Comparison of ENCODE assay signal across 8 mouse cellular contexts in the genomic region with DNA sequence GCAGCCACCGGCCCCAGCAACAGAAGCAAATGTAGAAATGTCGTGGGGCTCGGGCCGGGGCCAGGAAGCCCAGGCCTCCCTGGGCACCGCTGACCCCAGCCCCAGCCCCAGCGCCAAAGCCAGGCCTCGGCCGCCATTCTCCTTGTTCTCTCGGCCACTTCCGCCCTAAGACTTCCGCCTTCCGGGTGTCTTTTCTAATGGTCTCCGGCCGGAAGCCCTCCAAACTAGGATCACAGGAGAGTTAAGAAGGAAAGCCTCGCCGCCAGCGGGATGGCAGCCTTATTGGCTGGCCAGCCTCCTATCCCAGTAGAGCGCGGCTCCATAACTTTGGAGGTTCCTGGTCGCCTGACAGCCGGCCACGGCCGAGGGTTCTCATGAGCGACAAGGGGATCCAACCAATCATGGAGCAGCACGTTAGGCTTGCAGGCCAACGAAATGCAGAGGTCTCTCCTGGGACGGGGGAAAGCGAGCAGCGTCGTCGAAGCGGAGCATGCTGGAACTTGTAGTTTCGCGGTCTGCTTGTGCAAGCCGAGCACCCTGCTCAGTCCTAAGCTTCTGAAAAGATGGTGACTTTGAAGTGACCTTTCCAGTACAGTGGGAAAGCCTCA. TPM values are rescaled to one million over a fixed set of nuclear protein-coding genes. Genes with fewer than 3 reads are reported as not detected.
DNase-seq lines count a peak whose midpoint lies in the region; ATAC-seq and TF ChIP-seq lines count a peak whose summit lies in the region.

A gene (minus strand): TSS at position 331 of the 608 bp plus-strand sequence.

- peak within 1 kb of the TSS; percentile 91 for H3K4me2 ChIP-seq in forebrain, embryonic 13.5 days
- peak within 1 kb of the TSS; percentile 86 for H3K4me2 ChIP-seq in liver, postnatal 0 days (ENCODE audit: low read depth, low read length)
- peak within 1 kb of the TSS; percentile 90 for H3K4me2 ChIP-seq in neural tube, embryonic 14.5 days (ENCODE audit: low read depth, low read length)

- no peaks in the 10 kb centered on the region for H3K4me1 ChIP-seq in ES-Bruce4 (ENCODE audit: control insufficient read depth, insufficient read depth, low read length)
- peaks cover 25% of the 10 kb centered on the region for H3K4me1 ChIP-seq in forebrain, embryonic 13.5 days
- H3K4me1 ChIP-seq in liver, postnatal 0 days (ENCODE audit: insufficient read depth) = peaks cover 20% of the 10 kb centered on the region
- peaks cover 11% of the 10 kb centered on the region for H3K4me1 ChIP-seq in neural tube, embryonic 14.5 days (ENCODE audit: control insufficient read depth, insufficient read depth, low read length)

- peaks cover 7% of the 10 kb centered on the region for H3K36me3 ChIP-seq in ES-Bruce4 (ENCODE audit: control insufficient read depth, insufficient read depth, low read length, poor library complexity, severe bottlenecking)
- H3K36me3 ChIP-seq in forebrain, embryonic 13.5 days (ENCODE audit: poor library complexity, severe bottlenecking) = peaks cover 35% of the 10 kb centered on the region
- H3K36me3 ChIP-seq in liver, postnatal 0 days (replicated peaks; ENCODE audit: insufficient read depth, low read length) = peaks cover 18% of the 10 kb centered on the region
- peaks cover 11% of the 10 kb centered on the region; the same call in 1 of the 2 replicates for H3K36me3 ChIP-seq in neural tube, embryonic 14.5 days (ENCODE audit: control insufficient read depth, insufficient read depth, low read length)

- TF ChIP-seq POLR2A in ES-Bruce4 (IDR thresholded peaks at IDR 0.05; ENCODE audit: insufficient read depth, low read length) = no peak

- DNase-seq in heart, postnatal 10 days = peak; percentile 98 to 99
- DNase-seq in large intestine, adult 2 months (ENCODE audit: low read depth, low spot score) = peak; percentile 100
- peak; percentile 94 for DNase-seq in liver, postnatal 0 days
- DNase-seq in testis, postnatal 10 days (ENCODE audit: low spot score) = peak; percentile 91

- under 1% methylated on average over 35 of the region's 35 CpGs for WGBS in forebrain, embryonic 13.5 days
- under 1% methylated on average over 35 of the region's 35 CpGs for WGBS in large intestine, adult 2 months
- WGBS in liver, postnatal 0 days (ENCODE audit: insufficient replicate concordance) = 0% methylated on average over 35 of the region's 35 CpGs
- WGBS in neural tube, embryonic 14.5 days = under 1% methylated on average over 34 of the region's 35 CpGs

- no peaks in the 10 kb centered on the region for H3K9me3 ChIP-seq in ES-Bruce4 (replicated peaks; ENCODE audit: control insufficient read depth, insufficient read depth, low read length, poor library complexity, severe bottlenecking)
- H3K9me3 ChIP-seq in forebrain, embryonic 13.5 days (replicated peaks) = no peaks in the 10 kb centered on the region
- no peaks in the 10 kb centered on the region for H3K9me3 ChIP-seq in liver, postnatal 0 days (ENCODE audit: low read length)
- H3K9me3 ChIP-seq in neural tube, embryonic 14.5 days (ENCODE audit: control insufficient read depth, low read length) = no peaks in the 10 kb centered on the region

- H3K9ac ChIP-seq in ES-Bruce4 (ENCODE audit: low read depth, poor library complexity, severe bottlenecking) = peak within 1 kb of the TSS; percentile 64
- H3K9ac ChIP-seq in forebrain, embryonic 13.5 days = peak within 1 kb of the TSS; percentile 93
- peak within 1 kb of the TSS; percentile 98 for H3K9ac ChIP-seq in liver, postnatal 0 days (replicated peaks)
- peak within 1 kb of the TSS; percentile 88 for H3K9ac ChIP-seq in neural tube, embryonic 14.5 days (replicated peaks; ENCODE audit: low read depth, low read length)

- ATAC-seq in cerebellum, adult (ENCODE audit: insufficient number of reproducible peaks, low FRiP score, low TSS enrichment) = peak; percentile 99
- ATAC-seq in forebrain, embryonic 13.5 days = peak; percentile 99
- peak; percentile 97 for ATAC-seq in liver, postnatal 0 days
- ATAC-seq in neural tube, embryonic 14.5 days (ENCODE audit: low read depth) = peak; percentile 99

- intact Hi-C loops in heart, postnatal 10 days (cut with DNase I) = no loop called here

- no peak for TF ChIP-seq EP300 in ES-Bruce4 (IDR thresholded peaks at IDR 0.05; ENCODE audit: insufficient read depth, low read depth, low read length)
- peak; percentile 55; the same call in 1 of the 2 replicates for TF ChIP-seq EP300 in liver, postnatal 0 days (IDR thresholded peaks at IDR 0.05; ENCODE audit: low read depth)

- H3K4me3 ChIP-seq in ES-Bruce4 (ENCODE audit: low read depth, low read length) = peak within 1 kb of the TSS; percentile 89
- H3K4me3 ChIP-seq in forebrain, embryonic 13.5 days = peak within 1 kb of the TSS; percentile 98
- peak within 1 kb of the TSS; percentile 99 for H3K4me3 ChIP-seq in liver, postnatal 0 days (ENCODE audit: low read depth, low read length)
- peak within 1 kb of the TSS; percentile 88 for H3K4me3 ChIP-seq in neural tube, embryonic 14.5 days (ENCODE audit: low read depth, low read length)

- no peaks in the 10 kb centered on the region for H3K27me3 ChIP-seq in ES-Bruce4 (ENCODE audit: control insufficient read depth, insufficient read depth, low read length, poor library complexity, severe bottlenecking)
- H3K27me3 ChIP-seq in forebrain, embryonic 13.5 days = peaks cover 12% of the 10 kb centered on the region
- no peaks in the 10 kb centered on the region for H3K27me3 ChIP-seq in liver, postnatal 0 days (ENCODE audit: insufficient read depth, low read length)
- H3K27me3 ChIP-seq in neural tube, embryonic 14.5 days (ENCODE audit: control insufficient read depth, insufficient read depth, low read length) = no peaks in the 10 kb centered on the region

- H3K27ac ChIP-seq in ES-Bruce4 (ENCODE audit: insufficient read depth, low read length) = peak within 1 kb of the TSS; percentile 62
- H3K27ac ChIP-seq in forebrain, embryonic 13.5 days = peak within 1 kb of the TSS; percentile 93
- peak within 1 kb of the TSS; percentile 98 for H3K27ac ChIP-seq in liver, postnatal 0 days (ENCODE audit: low read depth)
- H3K27ac ChIP-seq in neural tube, embryonic 14.5 days (ENCODE audit: low read depth, low read length) = peak within 1 kb of the TSS; percentile 82

- TF ChIP-seq CTCF in ES-Bruce4 (IDR thresholded peaks at IDR 0.05; ENCODE audit: low read depth, low read length) = no peak
- no peak for TF ChIP-seq CTCF in liver, postnatal 0 days (IDR thresholded peaks at IDR 0.05; ENCODE audit: low read depth)

RNA-seq across cellular contexts. Expression of the gene that starts here (rescaled TPM):
- 38.5 and 45.2 TPM in 2 replicates for polyA plus RNA-seq in ES-Bruce4 (2011; ENCODE audit: insufficient read depth, insufficient read length, low read depth, missing spikeins)
- polyA plus RNA-seq in forebrain, embryonic 13.5 days (2015; fragmentation: Nextera tagmentation; extraction: Ambion mirVana) = 57.9 and 60.5 TPM in 2 replicates
- 10 to 100 TPM; 56.7 to 58.2 TPM for total RNA-seq in heart, postnatal 10 days (2021)
- polyA plus RNA-seq in large intestine, adult 2 months (2012; rRNA removed) = 125 and 147 TPM in 2 replicates
- 50.5 and 56.0 TPM in 2 replicates for polyA plus RNA-seq in liver, postnatal 0 days (2015; fragmentation: Nextera tagmentation; extraction: Ambion mirVana)
- 36.5 and 49.9 TPM in 2 replicates for polyA plus RNA-seq in neural tube, embryonic 14.5 days (2014; fragmentation: Nextera tagmentation; extraction: Ambion mirVana)

Comparison
In these comparisons a context has a peak if more than half of its experiments do, and no peak if none do; other contexts are left out.
1. Peak in every context shown above with its lines: DNase-seq, ATAC-seq, H3K4me3 ChIP-seq and H3K27ac ChIP-seq.